Mouse (Mus musculus): ENCODE measurements at regions not wholly inside any gene's neighbourhood (a gene's known extent, or its start where the extent isn't known, plus 50 kb on each side); places are given as distances from the start of the nearest gene placed in this dataset.

- peaks cover 22% of the 10 kb centered on the region for H3K4me1 ChIP-seq
- peak; percentile 22; the same call in 1 of the 2 replicates for ATAC-seq (ENCODE audit: insufficient number of reproducible peaks, low FRiP score, low TSS enrichment, low read depth)
- peak overlapping the region; percentile 62 for H3K27ac ChIP-seq
- no peaks in the 10 kb centered on the region for H3K27me3 ChIP-seq
- H3K36me3 ChIP-seq = no peaks in the 10 kb centered on the region
- no peak overlapping the region for H3K9ac ChIP-seq
- no peak overlapping the region for H3K4me3 ChIP-seq
- no peak overlapping the region for H3K4me2 ChIP-seq
- 71% methylated on average over 9 of the region's 9 CpGs for WGBS
- no peaks in the 10 kb centered on the region for H3K9me3 ChIP-seq
These were observed 83.9 kb downstream of the Gm11733 start for GRCm38 (mm10) chr11:117567961-117568605.

- ATAC-seq (ENCODE audit: insufficient number of reproducible peaks, low FRiP score, low TSS enrichment, low read depth) = 0 out of 2 replicates have a peak, but pooled peaks have one; percentile 21
- WGBS = 17% methylated on average over 9 of the region's 9 CpGs
- H3K27me3 ChIP-seq = no peaks in the 10 kb centered on the region
- H3K4me2 ChIP-seq = no peak overlapping the region
- H3K4me1 ChIP-seq = peaks cover 23% of the 10 kb centered on the region
- H3K9ac ChIP-seq = no peak overlapping the region
- H3K36me3 ChIP-seq = no peaks in the 10 kb centered on the region
- no peaks in the 10 kb centered on the region for H3K9me3 ChIP-seq
- peak overlapping the region; percentile 62 for H3K27ac ChIP-seq
- no peak overlapping the region for H3K4me3 ChIP-seq
These were observed 84.4 kb downstream of the Gm11733 start for GRCm38 (mm10) chr11:117568606-117568991.

GRCm38 (mm10) chr11:117569566-117570101, 84.5 kb upstream of the Tnrc6c start:
- Histone ChIP-seq H3K9me3 (no peaks in the 10 kb centered on the region), H3K9ac (no peak overlapping the region), H3K27me3 (no peaks in the 10 kb centered on the region), H3K27ac (no peak overlapping the region), H3K4me2 (no peak overlapping the region), H3K36me3 (no peaks in the 10 kb centered on the region), H3K4me1 (peaks cover 28% of the 10 kb centered on the region), H3K4me3 (no peak overlapping the region)
- 64% methylated on average over 8 of the region's 8 CpGs for WGBS
- ATAC-seq (ENCODE audit: insufficient number of reproducible peaks, low FRiP score, low TSS enrichment, low read depth) = no peak

GRCm38 (mm10) chr11:117571858-117572257, 82.2 kb upstream of the Tnrc6c start:
- H3K36me3 ChIP-seq = no peaks in the 10 kb centered on the region
- no peaks in the 10 kb centered on the region for H3K27me3 ChIP-seq
- no peak overlapping the region for H3K4me3 ChIP-seq
- WGBS = 86% methylated on average over 3 of the region's 3 CpGs
- no peak overlapping the region for H3K4me2 ChIP-seq
- ATAC-seq (ENCODE audit: insufficient number of reproducible peaks, low FRiP score, low TSS enrichment, low read depth) = no peak
- no peaks in the 10 kb centered on the region for H3K9me3 ChIP-seq
- no peak overlapping the region for H3K9ac ChIP-seq
- peaks cover 31% of the 10 kb centered on the region for H3K4me1 ChIP-seq
- no peak overlapping the region for H3K27ac ChIP-seq

GRCm38 (mm10) chr11:117574721-117575120, 79.4 kb upstream of the Tnrc6c start:
- Histone ChIP-seq H3K27ac (no peak overlapping the region), H3K9ac (no peak overlapping the region)
- ATAC-seq (ENCODE audit: insufficient number of reproducible peaks, low FRiP score, low TSS enrichment, low read depth) = no peak

GRCm38 (mm10) chr11:117579121-117579520, 75.0 kb upstream of the Tnrc6c start:
- 0 out of 2 replicates have a peak, but pooled peaks cover 4% of the 10 kb centered on the region for H3K4me1 ChIP-seq
- H3K36me3 ChIP-seq = no peaks in the 10 kb centered on the region
- H3K9me3 ChIP-seq = no peaks in the 10 kb centered on the region
- H3K27me3 ChIP-seq = no peaks in the 10 kb centered on the region
- no peak overlapping the region for H3K4me2 ChIP-seq
- 98% methylated on average over 2 of the region's 2 CpGs for WGBS
- no peak overlapping the region for H3K27ac ChIP-seq
- no peak overlapping the region for H3K4me3 ChIP-seq
- no peak for ATAC-seq (ENCODE audit: insufficient number of reproducible peaks, low FRiP score, low TSS enrichment, low read depth)
- H3K9ac ChIP-seq = no peak overlapping the region

More at GRCm38 (mm10) chr11:117574721-117575120, 79.4 kb upstream of the Tnrc6c start:
- Histone ChIP-seq H3K4me3 (no peak overlapping the region), H3K36me3 (no peaks in the 10 kb centered on the region), H3K27me3 (no peaks in the 10 kb centered on the region), H3K9me3 (no peaks in the 10 kb centered on the region), H3K4me1 (peaks cover 11% of the 10 kb centered on the region; the same call in 1 of the 2 replicates), H3K4me2 (no peak overlapping the region)
- WGBS = 54% methylated on average over 3 of the region's 3 CpGs

DNA sequence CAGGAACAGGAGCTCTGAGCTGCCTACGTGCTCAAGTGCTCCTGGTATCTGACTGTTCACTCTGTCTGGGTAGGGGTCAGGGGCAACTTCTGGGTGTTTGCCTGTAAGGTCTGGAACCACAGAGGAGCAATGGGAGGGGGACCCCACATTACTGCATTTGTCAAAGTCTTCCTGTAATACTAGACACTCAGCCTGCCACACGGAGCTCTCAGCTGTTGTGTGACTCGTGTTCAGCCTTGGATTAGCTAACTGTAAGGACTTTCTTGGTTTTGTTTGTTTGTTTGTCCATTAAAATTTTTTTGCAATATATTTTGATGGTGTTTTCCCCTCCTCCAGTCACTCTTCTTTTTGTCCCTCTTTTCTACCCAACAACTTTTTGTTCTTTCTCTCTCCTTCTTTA, 74.4 kb upstream of the Tnrc6c start:
- Histone ChIP-seq H3K9ac (no peak overlapping the region), H3K4me1 (0 out of 2 replicates have a peak, but pooled peaks cover 3% of the 10 kb centered on the region), H3K4me3 (no peak overlapping the region), H3K9me3 (no peaks in the 10 kb centered on the region), H3K27me3 (no peaks in the 10 kb centered on the region), H3K27ac (no peak overlapping the region), H3K36me3 (no peaks in the 10 kb centered on the region), H3K4me2 (no peak overlapping the region)
- no peak for ATAC-seq (ENCODE audit: insufficient number of reproducible peaks, low FRiP score, low TSS enrichment, low read depth)
- 33% methylated on average over 3 of the region's 3 CpGs for WGBS

GRCm38 (mm10) chr11:117583478-117583877, 70.6 kb upstream of the Tnrc6c start:
- Histone ChIP-seq H3K4me1 (no peaks in the 10 kb centered on the region), H3K4me2 (no peak overlapping the region), H3K27ac (no peak overlapping the region), H3K36me3 (no peaks in the 10 kb centered on the region), H3K9me3 (no peaks in the 10 kb centered on the region), H3K4me3 (no peak overlapping the region), H3K27me3 (no peaks in the 10 kb centered on the region), H3K9ac (no peak overlapping the region)
- no peak for ATAC-seq (ENCODE audit: insufficient number of reproducible peaks, low FRiP score, low TSS enrichment, low read depth)
- WGBS = 91% methylated on average over 8 of the region's 8 CpGs

- 82% methylated on average over 5 of the region's 5 CpGs for WGBS
These were observed 68.5 kb upstream of the Tnrc6c start for GRCm38 (mm10) chr11:117585556-117585955.

DNA sequence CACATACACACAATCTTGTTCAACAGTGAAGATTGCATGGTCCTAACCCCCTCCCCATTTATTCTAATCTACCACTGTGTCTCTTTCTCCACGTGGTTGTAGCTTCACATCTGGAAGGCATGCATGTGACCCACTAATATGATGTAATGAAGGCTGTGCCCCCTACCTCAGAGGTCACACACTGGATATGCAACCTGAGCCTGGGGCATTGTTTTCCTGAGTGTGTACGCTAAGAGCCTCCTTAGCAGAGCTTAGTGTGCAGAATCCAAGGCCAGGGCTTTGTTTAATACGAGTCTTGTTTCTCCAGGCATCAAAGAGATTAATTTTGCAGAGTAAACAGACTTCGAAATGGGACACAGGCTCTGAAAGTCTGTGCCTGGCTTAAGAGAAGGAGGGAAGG, 68.0 kb upstream of the Tnrc6c start:
- no peak overlapping the region for H3K27ac ChIP-seq
- no peak overlapping the region for H3K9ac ChIP-seq
- peaks cover 6% of the 10 kb centered on the region for H3K4me1 ChIP-seq
- ATAC-seq (ENCODE audit: insufficient number of reproducible peaks, low FRiP score, low TSS enrichment, low read depth) = no peak
- H3K9me3 ChIP-seq = 0 out of 2 replicates have a peak, but pooled peaks cover 5% of the 10 kb centered on the region
- no peak overlapping the region for H3K4me3 ChIP-seq
- no peaks in the 10 kb centered on the region for H3K27me3 ChIP-seq
- 34% methylated on average over 4 of the region's 4 CpGs for WGBS
- H3K36me3 ChIP-seq = no peaks in the 10 kb centered on the region
- H3K4me2 ChIP-seq = no peak overlapping the region

More at GRCm38 (mm10) chr11:117585556-117585955, 68.5 kb upstream of the Tnrc6c start:
- H3K9ac ChIP-seq = no peak overlapping the region
- peaks cover 6% of the 10 kb centered on the region for H3K4me1 ChIP-seq
- no peaks in the 10 kb centered on the region for H3K36me3 ChIP-seq
- H3K4me2 ChIP-seq = no peak overlapping the region
- H3K27me3 ChIP-seq = no peaks in the 10 kb centered on the region
- no peaks in the 10 kb centered on the region for H3K9me3 ChIP-seq
- ATAC-seq (ENCODE audit: insufficient number of reproducible peaks, low FRiP score, low TSS enrichment, low read depth) = no peak
- H3K27ac ChIP-seq = no peak overlapping the region
- H3K4me3 ChIP-seq = no peak overlapping the region

DNA sequence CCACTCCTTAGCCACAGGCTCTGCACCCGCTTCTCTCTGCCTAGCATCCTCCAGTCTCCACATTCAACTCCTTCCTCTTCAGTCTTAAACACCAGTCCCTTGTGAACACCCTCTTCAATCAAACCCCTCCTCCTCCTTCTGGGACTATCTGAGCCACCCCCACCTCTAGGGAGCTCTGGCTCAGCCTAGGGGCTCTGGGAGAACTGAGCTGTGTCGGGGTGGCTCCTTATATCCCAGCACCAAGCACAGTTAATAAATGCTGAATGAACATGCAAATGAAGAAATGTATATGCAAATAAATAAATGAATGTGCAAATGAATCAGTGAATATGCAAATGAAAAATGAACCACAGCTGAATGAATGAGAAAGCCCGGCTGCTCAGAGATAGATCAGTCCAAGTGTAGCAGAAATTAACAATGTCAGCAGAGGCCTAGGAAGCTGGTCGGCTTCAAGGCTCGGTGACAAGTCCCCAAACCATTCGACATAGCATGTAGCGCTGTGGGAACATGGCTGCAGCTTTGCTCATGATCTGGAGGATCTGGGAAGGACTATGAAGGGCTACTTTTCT, 67.1 kb upstream of the Tnrc6c start:
- 0 out of 2 replicates have a peak, but pooled peaks cover 5% of the 10 kb centered on the region for H3K9me3 ChIP-seq
- no peak overlapping the region for H3K9ac ChIP-seq
- no peaks in the 10 kb centered on the region for H3K27me3 ChIP-seq
- H3K27ac ChIP-seq = no peak overlapping the region
- H3K36me3 ChIP-seq = no peaks in the 10 kb centered on the region
- ATAC-seq (ENCODE audit: insufficient number of reproducible peaks, low FRiP score, low TSS enrichment, low read depth) = no peak
- H3K4me2 ChIP-seq = no peak overlapping the region
- WGBS = 91% methylated on average over 7 of the region's 7 CpGs
- no peak overlapping the region for H3K4me3 ChIP-seq
- peaks cover 6% of the 10 kb centered on the region for H3K4me1 ChIP-seq

DNA sequence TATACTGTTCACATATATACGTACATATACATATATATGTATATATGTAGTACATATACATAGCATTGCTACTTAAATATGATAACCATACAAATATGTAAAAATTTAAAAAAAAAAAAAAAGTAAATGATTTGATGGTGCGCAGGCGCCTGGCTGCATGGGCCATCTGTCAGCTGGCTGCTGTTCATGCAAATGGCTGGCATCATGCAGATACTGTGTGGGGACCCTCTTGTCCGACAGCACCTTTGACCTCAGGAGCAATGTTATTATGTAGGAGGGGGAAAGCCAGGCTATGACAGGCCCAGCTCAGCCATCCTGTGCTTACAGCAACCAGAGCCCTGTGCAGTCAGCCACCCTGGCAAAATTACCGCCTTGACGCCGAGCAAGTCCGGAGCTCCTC, 65.1 kb upstream of the Tnrc6c start:
- Histone ChIP-seq H3K9ac (no peak overlapping the region), H3K4me1 (peaks cover 8% of the 10 kb centered on the region), H3K36me3 (no peaks in the 10 kb centered on the region), H3K4me3 (no peak overlapping the region), H3K27ac (peak overlapping the region; percentile 52; the same call in 1 of the 2 replicates), H3K27me3 (no peaks in the 10 kb centered on the region), H3K9me3 (0 out of 2 replicates have a peak, but pooled peaks cover 5% of the 10 kb centered on the region), H3K4me2 (no peak overlapping the region)
- WGBS = 83% methylated on average over 8 of the region's 8 CpGs
- no peak for ATAC-seq (ENCODE audit: insufficient number of reproducible peaks, low FRiP score, low TSS enrichment, low read depth)
